Mouse (Mus musculus) adipocyte (in vitro differentiated cells): ENCODE data around the gene Tmem167b.
A peak's percentile ranks its signal among the peaks of the same experiment; 100 is the strongest.
"Not testable (repeated sequence)": the region's sequence is repeated elsewhere in the genome, so short reads cannot be mapped to it uniquely, and the experiment has no call there.

Source experiments
- DNase-seq: peaks from one replicate; pipeline ENCODE4 v3.0.0-alpha.2; 2016; ENCODE audit warnings: low spot score

Gene Tmem167b

DNA sequence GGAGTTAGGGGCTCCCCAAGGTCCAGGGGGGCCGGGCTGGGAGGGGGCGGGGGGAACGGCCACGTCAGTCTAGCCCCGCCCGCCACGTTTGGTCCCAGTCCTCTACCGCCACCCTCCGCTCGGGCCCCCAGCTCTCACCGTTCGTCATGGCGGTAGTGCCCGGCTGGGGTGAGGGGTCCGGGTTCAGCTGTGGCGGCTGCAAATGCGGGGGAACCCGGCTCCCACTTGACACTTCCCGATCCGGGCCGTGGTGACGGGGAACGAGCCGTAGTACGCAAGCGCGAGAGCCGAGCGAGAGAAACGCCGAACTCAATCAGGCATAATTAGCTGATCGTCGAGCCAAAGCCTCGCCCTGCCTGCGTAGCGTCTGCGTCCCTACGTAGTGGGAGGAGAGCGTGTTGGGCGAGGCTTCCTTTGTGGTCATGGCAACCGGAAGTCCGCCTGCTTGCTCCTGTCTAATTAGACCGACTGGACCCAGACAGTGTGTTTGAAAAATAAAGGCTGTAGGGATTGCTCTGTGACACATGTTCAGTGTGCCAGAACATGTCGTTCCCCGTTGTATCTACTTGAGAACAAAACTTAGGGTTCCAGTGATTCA lies at the start of gene Tmem167b:
TSS of gene Tmem167b (minus strand) at position 334 of the 598 bp plus-strand sequence.
- DNase-seq: peak; percentile 99

- DNase-seq: no peak
Observed at GRCm38 (mm10) chr3:108608906-108609305, 46.6 kb upstream of the Tmem167b start.

DNA sequence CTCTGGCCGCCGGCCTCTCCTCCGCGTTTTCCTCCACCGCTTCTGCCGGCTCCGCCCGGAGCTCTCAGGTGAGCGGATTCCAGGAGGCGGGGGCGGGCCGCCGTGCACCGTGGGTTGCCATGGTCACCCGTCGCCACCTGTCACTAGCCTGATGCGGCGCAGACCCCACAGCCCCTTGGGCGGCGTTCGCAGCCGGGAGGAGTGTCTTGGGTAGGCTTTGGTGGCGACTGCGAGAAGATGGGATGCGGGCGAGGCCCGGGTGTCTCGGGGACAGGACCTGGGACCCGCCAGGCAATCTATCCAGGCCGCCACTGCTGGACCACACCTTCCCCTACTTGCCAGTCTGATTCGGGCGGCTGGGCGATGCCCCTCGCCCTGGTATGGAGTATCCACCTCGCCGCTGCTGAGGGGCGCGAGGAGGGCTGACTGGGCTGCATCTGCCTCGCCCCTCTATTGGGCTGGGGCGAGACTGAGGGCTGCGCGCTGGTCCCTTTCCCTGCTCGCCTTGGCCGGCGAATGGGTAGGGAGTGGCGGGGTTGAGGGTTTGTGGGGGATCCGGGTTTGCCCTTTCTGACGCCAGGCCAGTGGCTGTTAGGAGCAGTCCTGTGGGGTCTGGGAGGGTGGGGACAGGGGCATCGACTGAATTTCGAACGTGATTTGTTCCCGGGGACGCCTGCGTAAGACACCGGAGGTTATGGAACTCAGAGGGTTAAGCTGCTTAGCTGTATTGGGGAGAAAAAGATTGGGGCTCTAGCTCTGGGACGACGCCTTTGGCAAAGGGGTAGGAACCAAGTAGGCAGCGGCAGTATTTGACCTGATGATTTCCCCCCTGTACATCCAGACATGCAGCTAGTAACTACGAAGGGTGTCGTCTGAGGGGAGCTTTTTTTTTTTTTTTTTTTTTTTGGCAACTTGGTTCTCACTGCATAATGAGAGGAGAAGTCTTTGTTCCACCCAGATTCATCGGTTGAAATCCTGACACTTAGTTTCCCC lies 29.6 kb upstream of the Tmem167b start:
- no peak for DNase-seq

GRCm38 (mm10) chr3:108590786-108591529 lies 28.7 kb upstream of the Tmem167b start, which contains the start of gene Wdr47:
Gene Wdr47 (plus strand): TSS chr3:108591279.
- DNase-seq: peak; percentile 95

- DNase-seq: no peak
Observed at GRCm38 (mm10) chr3:108588446-108588845, 26.2 kb upstream of the Tmem167b start.

- no peak for DNase-seq
Observed at GRCm38 (mm10) chr3:108584580-108584979, 22.3 kb upstream of the Tmem167b start.

GRCm38 (mm10) chr3:108574018-108574417 lies 11.8 kb upstream of the Tmem167b start:
- no peak for DNase-seq

DNA sequence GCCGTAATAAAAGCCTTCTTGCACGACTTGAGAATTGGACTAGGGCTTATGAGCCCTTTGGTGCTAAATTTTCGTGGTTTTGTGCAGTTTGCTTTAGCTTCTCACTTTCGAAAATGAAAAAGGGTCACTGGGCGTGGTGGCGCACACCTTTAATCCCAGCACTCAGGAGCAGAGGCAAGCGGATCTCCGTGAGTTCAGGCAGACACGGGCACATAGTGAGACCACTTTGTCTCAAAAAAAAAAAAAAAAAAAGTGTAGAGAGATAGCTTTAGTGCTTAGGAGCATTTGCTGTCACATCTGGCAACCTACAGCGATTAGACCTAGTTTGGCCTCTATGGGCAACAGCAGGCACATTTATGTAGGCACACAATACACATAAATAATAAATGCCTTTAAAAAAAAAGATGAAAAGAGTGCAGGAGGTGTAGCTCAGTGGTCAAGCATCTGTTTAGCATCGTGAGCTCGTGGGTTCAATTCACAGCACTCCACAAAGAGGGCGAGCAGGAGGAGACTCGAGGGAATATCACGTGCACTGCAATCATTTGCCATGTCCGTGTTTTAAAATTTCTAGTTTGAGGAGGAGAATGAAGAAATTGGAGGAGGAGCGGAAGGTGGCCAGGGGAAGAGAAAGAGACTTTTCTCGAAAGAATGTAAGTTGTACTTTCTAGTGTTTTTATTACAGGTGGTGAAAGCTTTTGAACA lies 10.2 kb upstream of the Tmem167b start:
- no peak for DNase-seq

GRCm38 (mm10) chr3:108571443-108572294 lies 9.4 kb upstream of the Tmem167b start, which contains the start of gene Taf13:
Gene Taf13 (plus strand): TSS chr3:108571698.
- peak; percentile 97 for DNase-seq

DNA sequence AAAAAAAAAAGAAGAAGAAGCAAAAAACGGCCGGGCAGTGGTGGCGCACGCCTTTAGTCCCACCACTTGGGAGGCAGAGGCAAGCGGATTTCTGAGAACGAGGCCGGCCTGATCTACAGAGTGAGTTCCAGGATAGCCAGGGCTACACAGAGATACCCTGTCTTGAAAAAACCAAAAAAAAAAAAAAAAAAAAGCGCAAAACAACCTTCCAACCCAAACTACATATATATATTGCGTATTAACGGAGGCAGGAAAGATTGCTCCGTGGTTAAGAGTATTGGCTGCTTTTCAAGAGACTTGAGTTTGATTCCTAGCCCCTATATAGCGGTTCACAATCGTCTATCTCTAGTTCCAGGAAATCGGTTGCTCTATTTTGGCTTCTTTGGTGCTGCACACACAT lies 8.5 kb upstream of the Tmem167b start:
- no peak for DNase-seq

- DNase-seq: not testable (repeated sequence)
Observed at GRCm38 (mm10) chr3:108569636-108570035, 7.4 kb upstream of the Tmem167b start.

DNA sequence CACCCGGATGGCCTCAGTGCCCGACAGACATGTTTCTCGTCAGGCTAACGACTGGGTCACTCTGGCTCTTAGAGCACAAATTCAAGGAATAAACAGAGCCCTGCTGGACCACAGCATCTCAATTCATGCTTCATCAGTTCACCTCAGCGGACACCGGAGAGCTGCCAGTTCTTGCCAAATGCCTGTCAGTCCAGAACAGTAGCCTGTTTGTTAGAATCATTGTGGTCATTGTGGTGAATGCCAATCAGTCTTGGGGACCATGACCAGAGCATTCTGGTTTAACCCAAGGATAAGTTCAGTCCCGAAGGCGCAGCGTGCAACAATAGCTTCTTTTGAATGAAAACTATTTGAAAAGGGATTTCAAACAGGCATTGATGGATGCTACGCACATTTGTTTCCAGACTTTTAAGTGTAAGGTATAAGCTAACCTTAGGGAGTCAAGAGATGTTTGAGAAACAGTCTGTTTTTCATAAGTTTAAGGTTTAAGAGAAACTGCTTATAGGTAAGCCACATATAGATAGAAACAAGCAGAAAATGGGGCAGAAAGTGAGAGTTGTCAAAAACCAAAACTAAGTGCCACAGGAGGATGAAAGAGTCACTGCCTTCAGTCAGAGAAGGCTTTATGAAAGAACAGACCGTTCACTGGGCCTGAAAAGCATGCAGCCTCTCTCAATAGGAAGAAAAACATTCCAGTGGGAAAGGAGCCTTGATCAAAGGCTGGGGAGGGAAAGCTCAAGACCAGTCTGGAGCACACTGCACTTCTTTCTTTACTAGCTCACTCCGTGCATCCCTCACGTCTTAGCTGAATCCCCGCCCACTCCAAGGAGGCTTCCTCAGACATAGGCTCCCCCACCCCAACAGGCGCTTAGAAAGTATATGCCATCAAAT lies 6.0 kb upstream of the Tmem167b start:
- no peak for DNase-seq

- DNase-seq: peak; percentile 92
Observed at GRCm38 (mm10) chr3:108563309-108563708, 1.0 kb upstream of the Tmem167b start.

- DNase-seq: no peak
Observed at GRCm38 (mm10) chr3:108562777-108563271, 558 bp upstream of the Tmem167b start.

DNA sequence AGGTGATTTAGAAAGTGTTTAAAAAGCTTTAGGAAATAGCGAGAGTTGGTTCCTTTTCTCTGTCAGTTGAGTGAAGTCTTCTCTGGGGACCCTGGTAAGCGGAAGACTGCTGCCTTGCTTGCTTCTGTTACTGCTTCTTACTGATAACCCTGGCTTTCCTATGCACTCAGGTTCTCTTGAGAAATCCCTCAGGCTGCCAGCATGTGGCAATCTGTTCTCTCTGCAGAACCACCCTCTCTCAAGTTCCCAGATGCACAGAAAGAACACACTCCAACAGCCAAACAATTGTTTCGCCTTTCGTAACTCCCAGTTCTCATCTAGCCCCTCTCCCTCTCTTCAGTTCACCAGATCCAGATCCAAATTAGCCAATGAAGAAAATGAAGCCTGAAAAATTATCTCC lies 4.4 kb downstream of the Tmem167b start:
- DNase-seq: peak; percentile 54

- peak; percentile 96 for DNase-seq
Observed at GRCm38 (mm10) chr3:108554587-108555312, 7.5 kb downstream of the Tmem167b start.

DNA sequence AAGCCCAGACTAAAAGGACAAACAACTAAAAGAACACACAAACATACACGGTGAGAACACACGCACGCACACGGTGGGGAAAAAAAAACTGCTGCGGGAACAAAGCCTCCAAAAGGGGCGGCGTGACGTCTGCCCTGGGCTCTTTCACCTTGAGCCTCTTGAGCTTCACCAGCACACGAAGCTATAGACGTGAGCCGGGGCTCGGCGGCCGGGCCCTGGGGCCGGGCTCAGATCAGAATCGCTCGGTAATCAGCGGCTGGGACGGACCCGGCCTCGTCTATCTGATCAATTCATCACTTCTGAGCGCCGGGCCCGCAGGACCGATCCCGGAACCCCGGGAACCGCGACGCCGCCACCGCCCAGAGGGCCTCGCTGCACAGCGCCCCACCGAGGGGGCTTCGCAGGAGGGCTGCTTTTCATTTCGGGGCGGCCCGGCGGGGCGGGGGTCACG lies 8.1 kb downstream of the Tmem167b start:
- DNase-seq: peak; percentile 40

GRCm38 (mm10) chr3:108542299-108542698 lies 20.0 kb downstream of the Tmem167b start:
- no peak for DNase-seq

DNA sequence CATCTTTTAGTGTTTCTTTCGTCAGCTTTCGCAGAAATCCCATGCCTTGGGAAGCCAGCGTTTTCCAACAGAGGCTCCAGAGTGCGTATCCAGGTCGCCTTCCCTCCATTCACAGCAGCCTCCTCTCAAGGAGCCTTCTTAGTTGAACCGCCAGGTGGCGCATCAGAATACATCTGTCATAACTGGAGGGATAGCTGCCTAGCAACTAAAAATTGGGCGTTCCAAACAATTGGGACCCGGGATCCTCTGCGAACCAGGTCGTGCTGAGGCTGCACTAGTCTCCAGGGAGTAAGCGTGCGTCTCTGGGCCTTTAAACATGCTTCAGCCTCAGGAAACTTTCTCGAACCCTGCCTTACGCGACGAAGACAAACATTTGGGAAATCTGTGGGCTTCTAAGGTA lies 25.0 kb downstream of the Tmem167b start:
- DNase-seq: peak; percentile 80
